Mouse (Mus musculus) ES-E14 (cell line): ENCODE data around the gene Pcbp4. TPM values are rescaled to one million over a fixed set of nuclear protein-coding genes. Genes with fewer than 3 reads are reported as not detected.

ENCODE experiments used
- DNase-seq: peaks from one replicate; pipeline ENCODE4 v3.0.0-alpha.2; 2013; ENCODE audit warnings: low read depth, low spot score
- H3K27ac ChIP-seq: 2 replicates; pipeline ENCODE4 v1.5.1; 2012; ENCODE audit warnings: low read depth, mild to moderate bottlenecking, low read length, moderate library complexity, mixed read lengths; ENCODE audit not compliant: poor library complexity, insufficient read depth, severe bottlenecking
- H3K36me3 ChIP-seq: 2 replicates; pipeline ENCODE4 v1.6.1; 2012; ENCODE audit warnings: mild to moderate bottlenecking, low read length, moderate library complexity, mixed read lengths; ENCODE audit not compliant: control insufficient read depth, poor library complexity, insufficient read depth, severe bottlenecking
- H3K4me1 ChIP-seq, 2 experiments: fragments of 150-350 bp in 1 of 2; sonication (generic) in 1 of 2; 2 replicates each; pipeline ENCODE4 v1.6.1; 2012; ENCODE audit warnings: low read length in 2 of 2, mild to moderate bottlenecking in 1 of 2, mixed read lengths in 1 of 2; ENCODE audit not compliant: control insufficient read depth in 2 of 2, insufficient read depth in 2 of 2, poor library complexity in 1 of 2
- H3K4me3 ChIP-seq, 2 experiments: fragments of 150-350 bp in 1 of 2; sonication (generic) in 1 of 2; 2 replicates each; pipeline ENCODE4 v1.5.1; 2012; ENCODE audit warnings: low read length in 2 of 2, low read depth in 1 of 2, mild to moderate bottlenecking in 1 of 2, mixed read lengths in 1 of 2; ENCODE audit not compliant: insufficient read depth in 1 of 2, poor library complexity in 1 of 2, severe bottlenecking in 1 of 2
- H3K9ac ChIP-seq: 2 replicates; pipeline ENCODE4 v1.6.1; 2012; ENCODE audit warnings: low read depth, mild to moderate bottlenecking, low read length, mixed read lengths; ENCODE audit not compliant: poor library complexity, insufficient read depth, severe bottlenecking
- H3K9me3 ChIP-seq: fragments of 150-350 bp; sonication (generic); 2 replicates; pipeline ENCODE4 v1.6.1; 2012; ENCODE audit warnings: low read depth, mild to moderate bottlenecking, low read length; ENCODE audit not compliant: control insufficient read depth, insufficient read depth
- CHD2 ChIP-seq: IDR thresholded peaks from 2 replicates; pipeline ENCODE4 v1.6.1; 2014; ENCODE audit warnings: mild to moderate bottlenecking, low read depth, low read length, inconsistent platforms
- HCFC1 ChIP-seq: IDR thresholded peaks from 2 replicates; pipeline ENCODE4 v1.6.1; 2012; ENCODE audit warnings: low read length, inconsistent platforms, borderline replicate concordance; ENCODE audit not compliant: insufficient read depth
- MAFK ChIP-seq: IDR thresholded peaks from 2 replicates; pipeline ENCODE4 v1.6.1; 2014; ENCODE audit warnings: mild to moderate bottlenecking, low read depth, low read length, inconsistent platforms; ENCODE audit not compliant: insufficient read depth
- ZC3H11A ChIP-seq: IDR thresholded peaks from 2 replicates; pipeline ENCODE4 v1.6.1; 2012; ENCODE audit warnings: low read depth, mild to moderate bottlenecking, inconsistent platforms, low read length, borderline replicate concordance
- ZNF384 ChIP-seq: IDR thresholded peaks from 2 replicates; pipeline ENCODE4 v1.6.1; 2012; ENCODE audit warnings: low read depth, low read length, inconsistent platforms
- in situ Hi-C, 2 experiments: fragments of 600-800 bp; cut with MboI; formaldehyde crosslinking; loops; one replicate each; pipeline ENCODE4 v1.15.1; 2025; ENCODE audit warnings: low sequenced_read_pairs in 2 of 2, inconsistent platforms in 1 of 2; ENCODE audit not compliant: unreplicated experiment in 2 of 2
- total RNA-seq: library from RNA; depleted of rRNA; stranded (reverse); fragments of 300-350 nt; gene quantifications from 2 replicates; pipeline ENCODE4 v1.2.3, GENCODE M21; 2012

The Pcbp4 gene
- total RNA-seq, 1 experiment = 140 TPM

- Histone ChIP-seq H3K4me1 (peaks cover 5 to 30% of the 10 kb centered on the region in 2 experiments; a peak in 2 of 4 replicates), H3K9me3 (no peaks in the 10 kb centered on the region), H3K9ac (no peak overlapping the region), H3K4me3 (no peak overlapping the region), H3K36me3 (no peaks in the 10 kb centered on the region), H3K27ac (no peak overlapping the region)
- in situ Hi-C loops = no loop called here
- TF ChIP-seq HCFC1 (no peak), ZC3H11A (no peak), ZNF384 (no peak), MAFK (no peak), CHD2 (no peak)
- DNase-seq = no peak
Measured at GRCm38 (mm10) chr9:106473081-106473752, 20.1 kb downstream of the Pcbp4 start.

- in situ Hi-C loops = no loop called here
Measured at GRCm38 (mm10) chr9:106473753-106474105, 20.6 kb downstream of the Pcbp4 start.

GRCm38 (mm10) chr9:106474456-106474855 lies 21.4 kb downstream of the Pcbp4 start:
- Histone ChIP-seq H3K27ac (no peak overlapping the region), H3K36me3 (peaks cover 2% of the 10 kb centered on the region), H3K4me1 (peaks cover 5 to 27% of the 10 kb centered on the region in 2 experiments; a peak in 2 of 4 replicates), H3K9ac (no peak overlapping the region; the same call in 1 of the 2 replicates), H3K4me3 (peak overlapping the region; percentile 31 to 42; a peak in 2 of 4 replicates), H3K9me3 (no peaks in the 10 kb centered on the region)
- DNase-seq = no peak
- in situ Hi-C loops = no loop called here
- no peak for TF ChIP-seq ZNF384
- TF ChIP-seq MAFK = no peak
- TF ChIP-seq CHD2 = no peak
- no peak for TF ChIP-seq ZC3H11A
- TF ChIP-seq HCFC1 = no peak; the same call in 1 of the 2 replicates

More at GRCm38 (mm10) chr9:106473753-106474105, 20.6 kb downstream of the Pcbp4 start:
- H3K36me3 ChIP-seq = no peaks in the 10 kb centered on the region; the same call in 1 of the 2 replicates
- TF ChIP-seq HCFC1 (no peak), MAFK (no peak), ZC3H11A (no peak), ZNF384 (no peak), CHD2 (no peak)
- H3K9ac ChIP-seq = no peak overlapping the region
- H3K4me1 ChIP-seq = peaks cover 5 to 30% of the 10 kb centered on the region in 2 experiments; a peak in 2 of 4 replicates
- H3K9me3 ChIP-seq = no peaks in the 10 kb centered on the region
- no peak for DNase-seq
- no peak overlapping the region for H3K27ac ChIP-seq
- no peak overlapping the region for H3K4me3 ChIP-seq

- no peak overlapping the region for H3K9ac ChIP-seq
- H3K27ac ChIP-seq = no peak overlapping the region
- H3K4me1 ChIP-seq = peaks cover 5 to 24% of the 10 kb centered on the region in 2 experiments; a peak in 2 of 4 replicates
- no peak for DNase-seq
- in situ Hi-C loops = no loop called here
- peak overlapping the region; percentile 27 to 31; a peak in 3 of 4 replicates for H3K4me3 ChIP-seq
- peaks cover 7% of the 10 kb centered on the region for H3K36me3 ChIP-seq
- no peaks in the 10 kb centered on the region for H3K9me3 ChIP-seq
- TF ChIP-seq ZNF384 = no peak
- no peak for TF ChIP-seq HCFC1
- TF ChIP-seq ZC3H11A = no peak
- no peak for TF ChIP-seq CHD2
- no peak for TF ChIP-seq MAFK
Measured at GRCm38 (mm10) chr9:106475046-106475445, 22.0 kb downstream of the Pcbp4 start.

- Histone ChIP-seq H3K27ac (no peak within 1 kb of the TSS), H3K4me3 (peak within 1 kb of the TSS; percentile 31), H3K9me3 (no peaks in the 10 kb centered on the region), H3K36me3 (peaks cover 12% of the 10 kb centered on the region), H3K9ac (peak within 1 kb of the TSS; percentile 54; the same call in 1 of the 2 replicates), H3K4me1 (peaks cover 5 to 24% of the 10 kb centered on the region in 2 experiments; a peak in 2 of 4 replicates)
- TF ChIP-seq CHD2 = no peak
- no peak for TF ChIP-seq HCFC1
- no peak for TF ChIP-seq MAFK
- TF ChIP-seq ZC3H11A = no peak
- no peak for TF ChIP-seq ZNF384
- in situ Hi-C loops = no loop called here
- no peak for DNase-seq
Measured at GRCm38 (mm10) chr9:106475663-106476001, 22.5 kb downstream of the Pcbp4 start, which contains the start of gene Rrp9. Gene Rrp9 (plus strand): TSS chr9:106475963.
